Mouse (Mus musculus) neural tube, postnatal 0 days (tissue): ENCODE data around the gene Ms4a6c. TPM values are rescaled to one million over a fixed set of nuclear protein-coding genes. Genes with fewer than 3 reads are reported as not detected.

Experiments
- polyA plus RNA-seq: library from polyadenylated mRNA; unstranded; fragments of >200 nt; fragmentation: Nextera tagmentation; extraction: Ambion mirVana; gene quantifications from 2 replicates; pipeline ENCODE4 v1.2.1, GENCODE M21; 2015

Gene Ms4a6c
- 3.8 and 5.3 TPM in 2 replicates for polyA plus RNA-seq

DNA sequence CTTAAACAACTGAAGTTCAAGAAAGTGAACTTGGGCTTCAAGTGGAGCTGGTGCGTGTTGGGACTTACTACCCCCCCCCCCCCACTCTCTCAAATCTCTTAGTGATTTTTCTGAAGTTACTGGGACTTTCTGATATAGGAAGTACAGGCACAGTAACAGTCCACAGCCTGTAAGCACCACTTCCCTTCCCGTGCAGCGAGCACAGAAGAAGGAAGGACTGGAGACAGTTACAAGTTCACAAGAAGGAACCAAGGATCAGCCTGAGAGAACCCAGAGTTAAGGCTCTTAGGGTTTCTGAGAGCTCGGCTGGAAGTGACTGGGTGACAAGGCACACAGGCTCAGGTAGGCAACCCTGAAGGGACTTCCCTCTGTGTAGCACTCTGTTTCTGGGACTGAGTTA lies at the start of gene Ms4a6c:
Gene Ms4a6c (plus strand): TSS at position 152 of the 400 bp plus-strand sequence.

DNA sequence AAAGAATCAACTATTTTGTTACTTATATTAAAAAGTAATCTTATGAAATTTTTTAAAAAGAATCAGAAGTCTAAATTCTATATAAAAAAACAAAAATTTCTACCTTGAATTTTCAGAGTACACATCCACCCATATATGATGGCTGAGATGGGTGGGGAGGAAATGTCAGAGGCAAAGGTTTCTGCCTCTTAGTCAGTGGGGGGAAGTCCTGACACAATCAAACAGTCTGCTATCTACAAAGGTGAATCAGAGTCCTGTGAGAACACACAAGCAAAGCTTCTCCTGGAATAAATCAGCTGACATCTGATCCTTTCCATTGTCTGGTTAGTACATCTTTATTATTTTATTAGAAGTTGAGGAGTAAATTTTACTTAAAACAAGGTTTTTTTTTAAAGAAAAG lies 25.8 kb upstream of the Ms4a6c start, which contains the start of gene Ms4a4b:
Gene Ms4a4b (plus strand): TSS at position 216 of the 400 bp plus-strand sequence.

DNA sequence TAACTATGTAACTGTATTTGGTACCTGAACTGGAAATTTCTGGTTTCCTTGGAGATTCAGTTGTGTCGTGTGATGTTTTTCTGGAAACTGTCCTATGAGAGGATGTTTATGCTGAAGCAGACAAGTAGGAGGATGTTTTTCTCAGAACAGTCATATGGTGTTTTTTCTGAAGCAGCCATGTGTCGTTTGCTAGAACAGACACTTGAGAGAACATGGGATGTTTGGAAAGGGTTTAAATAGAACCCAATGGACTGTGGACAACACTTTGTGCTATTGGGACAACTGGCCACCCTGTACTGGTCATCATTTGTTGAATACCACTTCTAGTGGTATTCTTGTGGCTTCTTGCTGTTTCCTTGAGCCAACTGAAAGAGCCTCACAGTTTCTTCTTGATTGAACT lies 16.6 kb downstream of the Ms4a6c start, which contains the start of gene Gm8369:
Gene Gm8369 (plus strand): TSS at position 193 of the 400 bp plus-strand sequence.

DNA sequence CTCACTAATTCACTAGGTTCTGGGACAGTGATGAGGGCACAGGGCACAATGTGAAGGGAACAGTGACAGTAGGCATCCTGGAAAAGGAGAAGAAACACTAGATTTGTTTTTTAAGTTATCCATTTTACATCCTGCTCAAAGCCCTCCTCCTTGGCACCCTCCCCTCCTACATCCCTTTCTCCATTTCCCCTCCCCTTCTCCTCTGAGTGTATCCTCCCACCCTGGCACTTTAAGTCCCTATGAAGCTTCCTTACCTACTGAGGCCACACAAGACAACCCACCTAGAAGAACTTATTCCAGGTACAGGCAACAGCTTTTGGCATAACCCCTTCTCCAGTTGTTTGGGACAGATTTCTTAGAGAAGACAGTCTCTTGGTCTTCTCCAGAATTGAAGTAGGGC lies 47.1 kb downstream of the Ms4a6c start, which contains the start of gene Ms4a6b:
Gene Ms4a6b (plus strand): TSS at position 267 of the 400 bp plus-strand sequence.

Other genes with a start within 250 kb of the Ms4a6c start
- gene Ms4a12, start 236.9 kb upstream of the Ms4a6c start, polyA plus RNA-seq, result not detected in 2 replicates
- 0.08 and 0.11 TPM in 2 replicates for gene Ms4a1, start 203.1 kb upstream of the Ms4a6c start, polyA plus RNA-seq
- gene Ms4a5, start 185.5 kb upstream of the Ms4a6c start, polyA plus RNA-seq, result not detected in 2 replicates
- 0.09 TPM in 1 of 2 replicates, not detected in the other for gene Ms4a14, start 154.9 kb upstream of the Ms4a6c start, polyA plus RNA-seq
- 3.3 and 4.8 TPM in 2 replicates for gene Ms4a7, start 133.2 kb upstream of the Ms4a6c start, polyA plus RNA-seq
- 3.2 and 3.3 TPM in 2 replicates for gene Ms4a4a, start 93.8 kb upstream of the Ms4a6c start, polyA plus RNA-seq
- gene Ms4a4c, start 64.6 kb upstream of the Ms4a6c start, polyA plus RNA-seq, result 0.36 TPM in 1 of 2 replicates, not detected in the other
- 0.41 TPM in 1 of 2 replicates, not detected in the other for gene Ms4a4b, start 25.8 kb upstream of the Ms4a6c start, polyA plus RNA-seq
- gene Gm8369, start 16.6 kb downstream of the Ms4a6c start, polyA plus RNA-seq, result 0.06 and 0.15 TPM in 2 replicates
- 3.1 and 3.4 TPM in 2 replicates for gene Ms4a6b, start 47.1 kb downstream of the Ms4a6c start, polyA plus RNA-seq
- gene Ms4a4d, start 67.4 kb downstream of the Ms4a6c start, polyA plus RNA-seq, result 0.13 and 0.15 TPM in 2 replicates
- 2.9 and 4.1 TPM in 2 replicates for gene Ms4a6d, start 135.5 kb downstream of the Ms4a6c start, polyA plus RNA-seq
- gene Ms4a2, start 154.4 kb downstream of the Ms4a6c start, polyA plus RNA-seq, result 0.14 and 0.32 TPM in 2 replicates
- gene Ms4a3, start 171.5 kb downstream of the Ms4a6c start, polyA plus RNA-seq, result 0.15 and 0.70 TPM in 2 replicates
- gene Oosp2, start 191.2 kb downstream of the Ms4a6c start, polyA plus RNA-seq, result not detected in 2 replicates
- gene Oosp1, start 221.8 kb downstream of the Ms4a6c start, polyA plus RNA-seq, result not detected in 2 replicates
- not detected in 2 replicates for gene Oosp3, start 227.7 kb downstream of the Ms4a6c start, polyA plus RNA-seq